Comparison of ENCODE assay signal across 24 mouse cellular contexts in genomic region chr11:111801033-111801432, GRCm38 (mm10).
DNase-seq lines count a peak whose midpoint lies in the region; ATAC-seq and TF ChIP-seq lines count a peak whose summit lies in the region.
"Had no signal": no experiment of that assay in that cellular context is flagged by ENCODE, and none has a peak within 500 bp of the region (broad histone marks: within the 10 kb centered on the region; RNA-seq: fewer than 3 reads in every experiment).

No protein-coding gene starts in this region.

- DNase-seq in spleen, adult 2 months (ENCODE audit: low read depth in 1 of 2, low spot score in 2 of 2): peak in 1 of 2 experiments; percentile 73
- no peak for DNase-seq in spleen, adult 18-20 months
- peak; percentile 84 for DNase-seq in CD4-positive helper T cell, adult 2 months (ENCODE audit: low read depth, low spot score)
- peak; percentile 57 for DNase-seq in T-cell, adult 2 months (ENCODE audit: low spot score)
- DNase-seq in layer of hippocampus, postnatal 14 days (ENCODE audit: low spot score in 2 of 2): no peak
- no peak for DNase-seq in right cerebral cortex, postnatal 10 days (ENCODE audit: low spot score in 2 of 2)
- no peak for DNase-seq in right cerebral cortex, postnatal 4 days
- DNase-seq: adrenal gland, adult 2 months; B cell, adult 2 months; cerebellum, adult 11-12 months; cerebellum, postnatal 10 days; gastrocnemius, postnatal 36 days; kidney, postnatal 36 days; lung, adult 2 months; lung, postnatal 14 days had no signal

- peak; percentile 66 for ATAC-seq in megakaryocyte, adult 5-6 weeks (ENCODE audit: poor library complexity, severe bottlenecking)
- ATAC-seq: hindbrain, embryonic 16.5 days; intestine, postnatal 0 days; liver, embryonic 12.5 days; midbrain, embryonic 13.5 days had no signal

- H3K4me1 ChIP-seq in spleen, adult 2 months (ENCODE audit: control insufficient read depth, insufficient read depth, insufficient read length): no peaks in the 10 kb centered on the region
- H3K4me1 ChIP-seq: embryonic facial prominence, embryonic 12.5 days; kidney, embryonic 15.5 days; limb, embryonic 10.5 days; liver, embryonic 12.5 days; megakaryocyte, embryonic 14.5 days; midbrain, embryonic 13.5 days had no signal

- no peak for TF ChIP-seq POLR2A in spleen, adult 2 months (IDR thresholded peaks at IDR 0.05; ENCODE audit: low read depth, low read length)

- no peaks in the 10 kb centered on the region for H3K36me3 ChIP-seq in spleen, adult 2 months (ENCODE audit: control insufficient read depth, insufficient read depth, low read length)
- H3K36me3 ChIP-seq: embryonic facial prominence, embryonic 12.5 days; kidney, embryonic 15.5 days; limb, embryonic 10.5 days; liver, embryonic 12.5 days; midbrain, embryonic 13.5 days had no signal

- H3K27me3 ChIP-seq in spleen, adult 2 months (ENCODE audit: control insufficient read depth, insufficient read depth, low read length): no peaks in the 10 kb centered on the region
- H3K27me3 ChIP-seq: embryonic facial prominence, embryonic 12.5 days; kidney, embryonic 15.5 days; liver, embryonic 12.5 days; megakaryocyte, embryonic 14.5 days; midbrain, embryonic 13.5 days had no signal

- no peak for TF ChIP-seq CTCF in spleen, adult 2 months (IDR thresholded peaks at IDR 0.05; ENCODE audit: extremely low read depth, insufficient read depth, insufficient read length, insufficient replicate concordance)

- WGBS in spleen, adult 2 months: 39% methylated on average over 3 of the region's 3 CpGs

- H3K4me3 ChIP-seq in spleen, adult 2 months (ENCODE audit: extremely low read depth, insufficient read depth, insufficient read length): no peak overlapping the region
- H3K4me3 ChIP-seq: embryonic facial prominence, embryonic 12.5 days; kidney, embryonic 15.5 days; limb, embryonic 10.5 days; liver, embryonic 12.5 days; megakaryocyte, embryonic 14.5 days; midbrain, embryonic 13.5 days had no signal

- H3K27ac ChIP-seq in spleen, adult 2 months (ENCODE audit: insufficient read depth, low read length): peak overlapping the region; percentile 59
- H3K27ac ChIP-seq: embryonic facial prominence, embryonic 12.5 days; kidney, embryonic 15.5 days; limb, embryonic 10.5 days; liver, embryonic 12.5 days; midbrain, embryonic 13.5 days had no signal

Comparison
In these comparisons a context has a peak if more than half of its experiments do, and no peak if none do; other contexts are left out.
1. DNase-seq: peak in CD4-positive helper T cell, adult 2 months (single experiment) and T-cell, adult 2 months (single experiment); none in spleen, adult 18-20 months (0 of 2), layer of hippocampus, postnatal 14 days (0 of 2), right cerebral cortex, postnatal 10 days (0 of 2) and right cerebral cortex, postnatal 4 days (single experiment).